ENCODE assay signal across 8 mouse cellular contexts in the genomic region with DNA sequence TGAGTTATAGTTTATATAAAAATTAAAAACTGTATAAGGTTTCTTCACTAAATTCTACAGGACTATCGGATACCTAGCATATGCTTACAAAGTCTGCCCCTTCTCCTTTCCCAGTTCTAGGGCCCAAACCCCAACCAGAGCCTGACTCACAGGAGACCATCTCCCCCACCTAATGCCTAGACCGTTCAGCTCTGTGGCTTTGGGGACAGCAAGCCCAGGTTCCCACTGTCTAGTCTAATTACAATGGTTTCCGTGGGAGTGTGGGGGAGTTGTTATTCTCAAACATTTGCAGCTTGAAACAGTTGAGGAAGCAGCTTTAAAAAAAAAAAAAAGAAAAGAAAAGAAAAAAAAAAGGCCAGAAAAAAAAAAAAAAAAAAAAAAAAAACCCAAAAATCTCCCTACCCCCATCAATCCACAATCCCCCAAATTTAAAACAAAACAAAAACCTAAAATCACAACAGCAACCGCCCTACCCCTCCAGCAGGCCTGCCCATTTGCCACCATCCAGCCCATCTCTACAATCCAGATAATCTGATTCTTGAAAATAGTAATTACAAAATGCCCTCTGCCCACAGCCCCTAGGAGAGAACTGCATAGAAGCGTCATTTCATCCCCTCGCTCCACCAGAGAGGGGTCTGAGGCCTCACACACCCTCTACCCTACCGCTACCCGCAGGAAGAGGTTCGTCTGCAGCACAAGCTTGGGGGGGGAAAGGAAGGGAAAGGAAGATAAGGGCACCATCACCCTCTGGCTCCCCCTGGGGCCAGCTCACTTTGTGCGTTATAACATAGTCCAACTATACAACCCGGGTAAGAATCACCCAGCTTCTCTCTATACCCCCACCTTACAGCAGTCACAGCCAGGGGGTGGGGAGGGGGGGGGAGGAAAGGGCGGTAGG. TPM values are rescaled to one million over a fixed set of nuclear protein-coding genes. Genes with fewer than 3 reads are reported as not detected.
DNase-seq lines count a peak whose midpoint lies in the region; ATAC-seq and TF ChIP-seq lines count a peak whose summit lies in the region.

No protein-coding gene starts in this region.

- no peaks in the 10 kb centered on the region for H3K9me3 ChIP-seq in lung, embryonic 14.5 days (ENCODE audit: low read depth, low read length)
- no peaks in the 10 kb centered on the region for H3K9me3 ChIP-seq in intestine, postnatal 0 days (ENCODE audit: control insufficient read depth)

- DNase-seq in lung, embryonic 14.5 days = peak; percentile 29
- no peak for DNase-seq in lung, postnatal 25 days (ENCODE audit: low spot score)
- DNase-seq in c-Kit-positive CD71-negative TER-119-negative erythroid progenitor cells, embryonic 14.5 days (ENCODE audit: low read depth) = peak; percentile 70
- DNase-seq in right cerebral cortex, postnatal 36 days (ENCODE audit: low spot score in 2 of 2) = no peak
- no peak for DNase-seq in testis, postnatal 10 days (ENCODE audit: low spot score)
- DNase-seq in frontal cortex, postnatal 14 days (ENCODE audit: low spot score in 2 of 2) = no peak

- H3K9ac ChIP-seq in lung, embryonic 14.5 days = 0 out of 2 replicates have a peak overlapping the region, but pooled peaks have one; percentile 9
- H3K9ac ChIP-seq in intestine, postnatal 0 days (ENCODE audit: low read depth, low read length) = no peak overlapping the region

- TF ChIP-seq POLR2A in myocyte (IDR thresholded peaks at IDR 0.05; ENCODE audit: insufficient read length, low read depth) = no peak

- peak overlapping the region; percentile 96 for H3K27ac ChIP-seq in lung, embryonic 14.5 days (ENCODE audit: low read depth)
- 0 out of 2 replicates have a peak overlapping the region, but pooled peaks have one; percentile 95 for H3K27ac ChIP-seq in intestine, postnatal 0 days (ENCODE audit: low read depth, low read length)

- no peak overlapping the region for H3ac ChIP-seq in myocyte (ENCODE audit: control insufficient read depth, insufficient read length)

- TF ChIP-seq CTCF in lung, embryonic 14.5 days (IDR thresholded peaks at IDR 0.05; ENCODE audit: low read depth) = peak; percentile 25; the same call in 1 of the 2 replicates
- peak; percentile 47 for TF ChIP-seq CTCF in intestine, postnatal 0 days (IDR thresholded peaks at IDR 0.05; ENCODE audit: low read depth)

- peak overlapping the region; percentile 79; the same call in 1 of the 2 replicates for H3K4me3 ChIP-seq in lung, embryonic 14.5 days (ENCODE audit: low read depth, low read length)
- H3K4me3 ChIP-seq in intestine, postnatal 0 days (ENCODE audit: low read depth, low read length) = no peak overlapping the region
- peak overlapping the region; percentile 83 for H3K4me3 ChIP-seq in myocyte

- peaks cover 32% of the 10 kb centered on the region for H3K79me2 ChIP-seq in myocyte (ENCODE audit: control insufficient read depth, insufficient read depth)

- ATAC-seq in lung, embryonic 14.5 days (ENCODE audit: insufficient read depth) = no peak
- ATAC-seq in intestine, postnatal 0 days = no peak

- peaks cover 3% of the 10 kb centered on the region; the same call in 1 of the 2 replicates for H3K4me1 ChIP-seq in lung, embryonic 14.5 days (ENCODE audit: insufficient read depth)
- no peaks in the 10 kb centered on the region for H3K4me1 ChIP-seq in intestine, postnatal 0 days (replicated peaks; ENCODE audit: control insufficient read depth, insufficient read depth, low read length)

- peaks cover 49% of the 10 kb centered on the region for H3K36me3 ChIP-seq in lung, embryonic 14.5 days (ENCODE audit: insufficient read depth)
- H3K36me3 ChIP-seq in intestine, postnatal 0 days (ENCODE audit: control insufficient read depth, insufficient read depth) = peaks cover 54% of the 10 kb centered on the region
- H3K36me3 ChIP-seq in myocyte (ENCODE audit: control insufficient read depth, insufficient read depth) = peaks cover 34% of the 10 kb centered on the region

- WGBS in lung, embryonic 14.5 days = 57% methylated on average over 12 of the region's 12 CpGs
- WGBS in intestine, postnatal 0 days = 53% methylated on average over 12 of the region's 12 CpGs

- H3K27me3 ChIP-seq in lung, embryonic 14.5 days (ENCODE audit: insufficient read depth, low read length) = no peaks in the 10 kb centered on the region
- no peaks in the 10 kb centered on the region for H3K27me3 ChIP-seq in intestine, postnatal 0 days (replicated peaks; ENCODE audit: control insufficient read depth, insufficient read depth, low read length)
- H3K27me3 ChIP-seq in myocyte (ENCODE audit: control insufficient read depth, insufficient read depth, insufficient read length) = no peaks in the 10 kb centered on the region

- H3K4me2 ChIP-seq in lung, embryonic 14.5 days = peak overlapping the region; percentile 67
- peak overlapping the region; percentile 74 for H3K4me2 ChIP-seq in intestine, postnatal 0 days (replicated peaks; ENCODE audit: low read depth)
- peak overlapping the region; percentile 98 for H3K4me2 ChIP-seq in myocyte (ENCODE audit: low read depth)

TF ChIP-seq in myocyte, 11 proteins besides CTCF, POLR2A, EP300 and RAD21:
- TF ChIP-seq CEBPB (IDR thresholded peaks at IDR 0.05; ENCODE audit: insufficient read depth, poor library complexity, severe bottlenecking) (no peak), TCF12 (IDR thresholded peaks at IDR 0.05; ENCODE audit: insufficient read depth, poor library complexity, severe bottlenecking) (no peak), E2F4 (IDR thresholded peaks at IDR 0.05; ENCODE audit: insufficient read depth) (no peak), USF1 (IDR thresholded peaks at IDR 0.05; ENCODE audit: low read depth) (no peak), TCF3 (IDR thresholded peaks at IDR 0.05; ENCODE audit: insufficient read length, low read depth) (no peak), REST (IDR thresholded peaks at IDR 0.05; ENCODE audit: insufficient read depth, insufficient read length) (no peak), MYOG (IDR thresholded peaks at IDR 0.05; ENCODE audit: control insufficient read depth in 1 of 3, insufficient read depth in 1 of 3, insufficient read length in 2 of 3, low read depth in 2 of 3) (no peak), MAX (IDR thresholded peaks at IDR 0.05; ENCODE audit: low read depth) (no peak), POLR2AphosphoS2 (IDR thresholded peaks at IDR 0.05; ENCODE audit: insufficient read length, low read depth) (no peak), SRF (IDR thresholded peaks at IDR 0.05; ENCODE audit: control insufficient read depth, insufficient read length, low read depth) (no peak), MYOD1 (IDR thresholded peaks at IDR 0.05; ENCODE audit: control insufficient read depth in 1 of 3, insufficient read length in 2 of 3, low read depth in 2 of 3) (no peak)

RNA-seq across cellular contexts. Expression of a gene that starts 1.1 kb away (rescaled TPM):
- 93.4 and 93.7 TPM in 2 replicates for polyA plus RNA-seq in lung, embryonic 14.5 days (2014; fragmentation: Nextera tagmentation; extraction: Ambion mirVana)
- polyA plus RNA-seq in intestine, postnatal 0 days (2015; fragmentation: Nextera tagmentation; extraction: Ambion mirVana) = 67.0 and 67.3 TPM in 2 replicates
- 99.7 TPM for polyA plus RNA-seq in myocyte (2012; fragmentation: generic; extraction: Trizol)

RNA-seq across cellular contexts. Expression of a gene that starts 23.1 kb away (rescaled TPM):
- 0.04 and 0.12 TPM in 2 replicates for polyA plus RNA-seq in lung, embryonic 14.5 days (2014; fragmentation: Nextera tagmentation; extraction: Ambion mirVana)
- 0.07 TPM in 1 of 2 replicates, not detected in the other for polyA plus RNA-seq in intestine, postnatal 0 days (2015; fragmentation: Nextera tagmentation; extraction: Ambion mirVana)
- 0.11 TPM for polyA plus RNA-seq in myocyte (2012; fragmentation: generic; extraction: Trizol)

RNA-seq across cellular contexts. Expression of a gene that starts 38.6 kb away (rescaled TPM):
- polyA plus RNA-seq in lung, embryonic 14.5 days (2014; fragmentation: Nextera tagmentation; extraction: Ambion mirVana) = 17.1 and 19.3 TPM in 2 replicates
- 5.3 and 6.5 TPM in 2 replicates for polyA plus RNA-seq in intestine, postnatal 0 days (2015; fragmentation: Nextera tagmentation; extraction: Ambion mirVana)
- 27.1 TPM for polyA plus RNA-seq in myocyte (2012; fragmentation: generic; extraction: Trizol)

RNA-seq across cellular contexts. Expression of a gene that starts 42.8 kb away (rescaled TPM):
- not detected in 2 replicates for polyA plus RNA-seq in lung, embryonic 14.5 days (2014; fragmentation: Nextera tagmentation; extraction: Ambion mirVana)
- polyA plus RNA-seq in intestine, postnatal 0 days (2015; fragmentation: Nextera tagmentation; extraction: Ambion mirVana) = not detected in 2 replicates
- 0.06 TPM for polyA plus RNA-seq in myocyte (2012; fragmentation: generic; extraction: Trizol)

RNA-seq across cellular contexts. Expression of a gene that starts 54.5 kb away (rescaled TPM):
- 0.11 TPM in 1 of 2 replicates, not detected in the other for polyA plus RNA-seq in lung, embryonic 14.5 days (2014; fragmentation: Nextera tagmentation; extraction: Ambion mirVana)
- 0.08 TPM in 1 of 2 replicates, not detected in the other for polyA plus RNA-seq in intestine, postnatal 0 days (2015; fragmentation: Nextera tagmentation; extraction: Ambion mirVana)
- 3.3 TPM for polyA plus RNA-seq in myocyte (2012; fragmentation: generic; extraction: Trizol)

Comparison
In these comparisons a context has a peak if more than half of its experiments do, and no peak if none do; other contexts are left out.
1. DNase-seq: peak in lung, embryonic 14.5 days (single experiment) and c-Kit-positive CD71-negative TER-119-negative erythroid progenitor cells, embryonic 14.5 days (single experiment); none in lung, postnatal 25 days (single experiment), right cerebral cortex, postnatal 36 days (0 of 2), testis, postnatal 10 days (single experiment) and frontal cortex, postnatal 14 days (0 of 2).
2. Peak in every context shown above with its lines, with median percentiles within 50 percentile points of each other: H3K4me2 ChIP-seq.